Mouse (Mus musculus) heart, embryonic 14.5 days (tissue): Measurements from ENCODE around the gene Cpm. TPM values are rescaled to one million over a fixed set of nuclear protein-coding genes. Genes with fewer than 3 reads are reported as not detected.

ENCODE experiments used
- ATAC-seq: fragments of 200-750 bp; cut with Nextera tagmentation; 2 replicates; pipeline ENCODE4 v1.8.0; 2017; ENCODE audit warnings: low read depth, moderate TSS enrichment; ENCODE audit not compliant: insufficient number of reproducible peaks, insufficient read depth, low FRiP score
- H3K27ac ChIP-seq, 2 experiments: fragments of 200-500 bp in 1 of 2; fragments of 300-500 bp in 1 of 2; sonication (generic) in 1 of 2; replicated peaks in 1 of 2; 2 replicates each; pipeline ENCODE4 v1.5.1; 2012 to 2014; ENCODE audit warnings: low read depth in 2 of 2, low read length in 2 of 2, control low read depth in 1 of 2, mild to moderate bottlenecking in 1 of 2, mixed read lengths in 1 of 2; ENCODE audit not compliant: control insufficient read depth in 1 of 2, insufficient read depth in 1 of 2
- H3K27me3 ChIP-seq: fragments of 300-500 bp; sonication (generic); 2 replicates; pipeline ENCODE4 v1.6.1; 2014; ENCODE audit warnings: mild to moderate bottlenecking, low read length, control low read depth; ENCODE audit not compliant: control insufficient read depth, insufficient read depth
- H3K36me3 ChIP-seq: fragments of 300-500 bp; sonication (generic); 2 replicates; pipeline ENCODE4 v1.6.1; 2014; ENCODE audit warnings: mild to moderate bottlenecking, control low read depth, low read length, mixed read lengths; ENCODE audit not compliant: control insufficient read depth, insufficient read depth
- H3K4me1 ChIP-seq, 2 experiments: fragments of 200-500 bp in 1 of 2; fragments of 300-500 bp in 1 of 2; sonication (generic) in 1 of 2; 2 replicates each; pipeline ENCODE4 v1.6.1; 2012 to 2014; ENCODE audit warnings: low read length in 2 of 2, control low read depth in 1 of 2, mixed read lengths in 1 of 2; ENCODE audit not compliant: control insufficient read depth in 2 of 2, insufficient read depth in 2 of 2
- H3K4me2 ChIP-seq: fragments of 300-500 bp; sonication (generic); 2 replicates; pipeline ENCODE4 v1.6.1; 2014; ENCODE audit warnings: mild to moderate bottlenecking, low read length
- H3K4me3 ChIP-seq, 2 experiments: fragments of 200-500 bp in 1 of 2; fragments of 300-500 bp in 1 of 2; sonication (generic) in 1 of 2; 2 replicates each; pipeline ENCODE4 v1.5.1; 2012 to 2014; ENCODE audit warnings: low read length in 2 of 2, mild to moderate bottlenecking in 2 of 2, control low read depth in 1 of 2, low read depth in 1 of 2, moderate library complexity in 1 of 2; ENCODE audit not compliant: control insufficient read depth in 1 of 2, insufficient read depth in 1 of 2
- H3K9ac ChIP-seq: fragments of 300-500 bp; sonication (generic); 2 replicates; pipeline ENCODE4 v1.6.1; 2014; ENCODE audit warnings: mild to moderate bottlenecking, low read length
- H3K9me3 ChIP-seq: fragments of 300-500 bp; sonication (generic); 2 replicates; pipeline ENCODE4 v1.6.1; 2016; ENCODE audit warnings: low read length, control low read depth; ENCODE audit not compliant: control insufficient read depth
- WGBS: fragments of 180-500 bp; shearing (Covaris S2); extraction: QIAGEN DNeasy Blood & Tissue Kit; methylation state at CpG from one replicate; pipeline ENCODE4 v1.1.7; 2014; 5-methylcytosine and 5-hydroxymethylcytosine counted together
- polyA plus RNA-seq: library from polyadenylated mRNA; unstranded; fragments of >200 nt; fragmentation: Nextera tagmentation; extraction: Ambion mirVana; gene quantifications from 2 replicates; pipeline ENCODE4 v1.2.1, GENCODE M21; 2014

Gene Cpm
- polyA plus RNA-seq, 1 experiment from 2014 or later, result 0.96 TPM

GRCm38 (mm10) chr10:117642491-117643262 lies 13.4 kb downstream of the Cpm start:
- 88% methylated on average over 15 of the region's 15 CpGs for WGBS
- no peak overlapping the region for H3K9ac ChIP-seq
- H3K27me3 ChIP-seq, result no peaks in the 10 kb centered on the region
- ATAC-seq, result no peak
- H3K9me3 ChIP-seq, result no peaks in the 10 kb centered on the region
- H3K4me2 ChIP-seq, result no peak overlapping the region
- peaks cover 0 to 7% of the 10 kb centered on the region in 2 experiments; a peak in 2 of 4 replicates for H3K4me1 ChIP-seq
- no peak overlapping the region for H3K27ac ChIP-seq
- no peaks in the 10 kb centered on the region for H3K36me3 ChIP-seq
- no peak overlapping the region for H3K4me3 ChIP-seq

GRCm38 (mm10) chr10:117643302-117643701 lies 14.0 kb downstream of the Cpm start:
- ATAC-seq, result no peak
- peaks cover 0 to 7% of the 10 kb centered on the region in 2 experiments; a peak in 2 of 4 replicates for H3K4me1 ChIP-seq
- no peaks in the 10 kb centered on the region for H3K9me3 ChIP-seq
- H3K4me2 ChIP-seq, result no peak overlapping the region
- H3K4me3 ChIP-seq, result no peak overlapping the region
- WGBS, result 66% methylated on average over 6 of the region's 6 CpGs
- H3K27ac ChIP-seq, result no peak overlapping the region
- no peak overlapping the region for H3K9ac ChIP-seq
- H3K27me3 ChIP-seq, result no peaks in the 10 kb centered on the region
- no peaks in the 10 kb centered on the region for H3K36me3 ChIP-seq

GRCm38 (mm10) chr10:117643711-117644428 lies 14.6 kb downstream of the Cpm start:
- no peak overlapping the region for H3K27ac ChIP-seq
- H3K4me2 ChIP-seq, result no peak overlapping the region
- WGBS, result 91% methylated on average over 12 of the region's 12 CpGs
- H3K4me1 ChIP-seq, result peaks cover 0 to 7% of the 10 kb centered on the region in 2 experiments; a peak in 2 of 4 replicates
- no peaks in the 10 kb centered on the region for H3K9me3 ChIP-seq
- no peak overlapping the region for H3K4me3 ChIP-seq
- no peaks in the 10 kb centered on the region for H3K27me3 ChIP-seq
- no peaks in the 10 kb centered on the region for H3K36me3 ChIP-seq
- no peak overlapping the region for H3K9ac ChIP-seq
- ATAC-seq, result no peak

- peaks cover 0 to 7% of the 10 kb centered on the region in 2 experiments; a peak in 2 of 4 replicates for H3K4me1 ChIP-seq
- H3K9me3 ChIP-seq, result no peaks in the 10 kb centered on the region
- H3K9ac ChIP-seq, result no peak overlapping the region
- no peaks in the 10 kb centered on the region for H3K27me3 ChIP-seq
- H3K4me2 ChIP-seq, result no peak overlapping the region
- H3K4me3 ChIP-seq, result no peak overlapping the region
- no peaks in the 10 kb centered on the region for H3K36me3 ChIP-seq
- no peak overlapping the region for H3K27ac ChIP-seq
- ATAC-seq, result no peak
- 81% methylated on average over 8 of the region's 8 CpGs for WGBS
These were observed 15.1 kb downstream of the Cpm start for GRCm38 (mm10) chr10:117644429-117644748.

- Histone ChIP-seq H3K4me1 (peaks cover 0 to 7% of the 10 kb centered on the region in 2 experiments; a peak in 2 of 4 replicates), H3K4me3 (no peak overlapping the region), H3K27me3 (no peaks in the 10 kb centered on the region), H3K9me3 (no peaks in the 10 kb centered on the region), H3K27ac (no peak overlapping the region), H3K9ac (no peak overlapping the region), H3K4me2 (no peak overlapping the region), H3K36me3 (no peaks in the 10 kb centered on the region)
- WGBS, result 91% methylated on average over 11 of the region's 11 CpGs
- no peak for ATAC-seq
These were observed 15.5 kb downstream of the Cpm start for GRCm38 (mm10) chr10:117644828-117645227.

GRCm38 (mm10) chr10:117645487-117645964 lies 16.2 kb downstream of the Cpm start:
- H3K4me3 ChIP-seq, result no peak overlapping the region
- no peak overlapping the region for H3K27ac ChIP-seq
- H3K36me3 ChIP-seq, result no peaks in the 10 kb centered on the region
- peaks cover 0 to 5% of the 10 kb centered on the region in 2 experiments; a peak in 2 of 4 replicates for H3K4me1 ChIP-seq
- H3K9ac ChIP-seq, result no peak overlapping the region
- no peak overlapping the region for H3K4me2 ChIP-seq
- WGBS, result 83% methylated on average over 7 of the region's 7 CpGs
- H3K9me3 ChIP-seq, result no peaks in the 10 kb centered on the region
- H3K27me3 ChIP-seq, result no peaks in the 10 kb centered on the region
- ATAC-seq, result no peak

GRCm38 (mm10) chr10:117646482-117647157 lies 17.3 kb downstream of the Cpm start:
- Histone ChIP-seq H3K9me3 (no peaks in the 10 kb centered on the region), H3K9ac (no peak overlapping the region), H3K27ac (no peak overlapping the region), H3K4me1 (peaks cover 0 to 5% of the 10 kb centered on the region in 2 experiments; a peak in 2 of 4 replicates), H3K27me3 (no peaks in the 10 kb centered on the region), H3K4me2 (no peak overlapping the region), H3K4me3 (no peak overlapping the region), H3K36me3 (no peaks in the 10 kb centered on the region)
- 84% methylated on average over 5 of the region's 5 CpGs for WGBS
- ATAC-seq, result no peak
